9 mouse cellular contexts compared by ENCODE assay signal in genomic region chr19:27395481-27395880, GRCm38 (mm10). TPM values are rescaled to one million over a fixed set of nuclear protein-coding genes. Genes with fewer than 3 reads are reported as not detected.
DNase-seq lines count a peak whose midpoint lies in the region; ATAC-seq lines count a peak whose summit lies in the region.
"Had no signal": no experiment of that assay in that cellular context is flagged by ENCODE, and none has a peak within 500 bp of the region (broad histone marks: within the 10 kb centered on the region; RNA-seq: fewer than 3 reads in every experiment).

No protein-coding gene starts in this region.

- H3K4me3 ChIP-seq in embryonic facial prominence, embryonic 11.5 days (ENCODE audit: low read depth, low read length), result no peak overlapping the region
- no peak overlapping the region for H3K4me3 ChIP-seq in embryonic facial prominence, embryonic 10.5 days
- H3K4me3 ChIP-seq in midbrain, embryonic 11.5 days (ENCODE audit: low read depth, low read length), result no peak overlapping the region
- no peak overlapping the region for H3K4me3 ChIP-seq in midbrain, embryonic 14.5 days (replicated peaks; ENCODE audit: low read depth, low read length)
- no peak overlapping the region for H3K4me3 ChIP-seq in kidney, embryonic 16.5 days (ENCODE audit: low read length)

- no peaks in the 10 kb centered on the region for H3K9me3 ChIP-seq in embryonic facial prominence, embryonic 11.5 days (replicated peaks; ENCODE audit: control insufficient read depth, low read length)
- H3K9me3 ChIP-seq in embryonic facial prominence, embryonic 10.5 days, result no peaks in the 10 kb centered on the region
- no peaks in the 10 kb centered on the region for H3K9me3 ChIP-seq in midbrain, embryonic 11.5 days (ENCODE audit: control insufficient read depth, low read length)
- no peaks in the 10 kb centered on the region for H3K9me3 ChIP-seq in midbrain, embryonic 14.5 days (ENCODE audit: control insufficient read depth, low read length)
- H3K9me3 ChIP-seq in kidney, embryonic 16.5 days (ENCODE audit: low read length), result no peaks in the 10 kb centered on the region

- no peaks in the 10 kb centered on the region for H3K27me3 ChIP-seq in embryonic facial prominence, embryonic 11.5 days (ENCODE audit: control insufficient read depth, insufficient read depth, low read length)
- no peaks in the 10 kb centered on the region for H3K27me3 ChIP-seq in embryonic facial prominence, embryonic 10.5 days (replicated peaks; ENCODE audit: low read depth, poor library complexity, severe bottlenecking)
- no peaks in the 10 kb centered on the region for H3K27me3 ChIP-seq in midbrain, embryonic 11.5 days (ENCODE audit: control insufficient read depth, insufficient read depth, low read length)
- no peaks in the 10 kb centered on the region for H3K27me3 ChIP-seq in midbrain, embryonic 14.5 days (ENCODE audit: control insufficient read depth, insufficient read depth, low read length)
- no peaks in the 10 kb centered on the region for H3K27me3 ChIP-seq in kidney, embryonic 16.5 days (ENCODE audit: insufficient read depth, low read length)

- no peak overlapping the region for H3K9ac ChIP-seq in embryonic facial prominence, embryonic 11.5 days (replicated peaks; ENCODE audit: low read length)
- H3K9ac ChIP-seq in midbrain, embryonic 11.5 days (ENCODE audit: low read length), result no peak overlapping the region
- no peak overlapping the region for H3K9ac ChIP-seq in midbrain, embryonic 14.5 days (replicated peaks; ENCODE audit: low read length)
- no peak overlapping the region for H3K9ac ChIP-seq in kidney, embryonic 16.5 days (replicated peaks; ENCODE audit: low read length)

- no peaks in the 10 kb centered on the region for H3K4me1 ChIP-seq in embryonic facial prominence, embryonic 11.5 days (ENCODE audit: control insufficient read depth, insufficient read depth, low read length)
- H3K4me1 ChIP-seq in embryonic facial prominence, embryonic 10.5 days, result no peaks in the 10 kb centered on the region
- no peaks in the 10 kb centered on the region for H3K4me1 ChIP-seq in midbrain, embryonic 11.5 days (ENCODE audit: control insufficient read depth, insufficient read depth, low read length)
- no peaks in the 10 kb centered on the region for H3K4me1 ChIP-seq in midbrain, embryonic 14.5 days (ENCODE audit: control insufficient read depth, insufficient read depth, low read length)
- H3K4me1 ChIP-seq in kidney, embryonic 16.5 days (ENCODE audit: insufficient read depth, low read length), result no peaks in the 10 kb centered on the region

- H3K27ac ChIP-seq in embryonic facial prominence, embryonic 11.5 days (replicated peaks; ENCODE audit: low read depth, low read length), result no peak overlapping the region
- H3K27ac ChIP-seq in embryonic facial prominence, embryonic 10.5 days (replicated peaks), result no peak overlapping the region
- no peak overlapping the region for H3K27ac ChIP-seq in midbrain, embryonic 11.5 days (ENCODE audit: low read depth, low read length)
- no peak overlapping the region for H3K27ac ChIP-seq in midbrain, embryonic 14.5 days (replicated peaks; ENCODE audit: low read depth, low read length)
- peak overlapping the region; percentile 73 for H3K27ac ChIP-seq in kidney, embryonic 16.5 days (ENCODE audit: low read length)

- H3K36me3 ChIP-seq in embryonic facial prominence, embryonic 11.5 days (replicated peaks; ENCODE audit: control insufficient read depth, insufficient read depth, low read depth, low read length), result peaks cover 11% of the 10 kb centered on the region
- peaks cover 100% of the 10 kb centered on the region for H3K36me3 ChIP-seq in embryonic facial prominence, embryonic 10.5 days (replicated peaks)
- peaks cover 2% of the 10 kb centered on the region; the same call in 1 of the 2 replicates for H3K36me3 ChIP-seq in midbrain, embryonic 11.5 days (ENCODE audit: control insufficient read depth, insufficient read depth, low read length)
- H3K36me3 ChIP-seq in midbrain, embryonic 14.5 days (ENCODE audit: control insufficient read depth, insufficient read depth, low read length), result peaks cover 77% of the 10 kb centered on the region
- H3K36me3 ChIP-seq in kidney, embryonic 16.5 days (ENCODE audit: insufficient read depth, low read length), result peaks cover 56% of the 10 kb centered on the region

- peak; percentile 10 for DNase-seq in embryonic facial prominence, embryonic 11.5 days (ENCODE audit: low spot score)
- no peak for DNase-seq in embryonic facial prominence, embryonic 10.5 days (ENCODE audit: low spot score)
- peak; percentile 49 for DNase-seq in midbrain, embryonic 11.5 days (ENCODE audit: low spot score, missing footprints)
- no peak for DNase-seq in midbrain, embryonic 14.5 days
- peak; percentile 7 for DNase-seq in retina, embryonic 14.5 days (ENCODE audit: low spot score)
- DNase-seq in ovary, postnatal 36 days (ENCODE audit: low spot score), result no peak
- DNase-seq: gastrocnemius, postnatal 36 days had no signal

- 90% methylated on average over 8 of the region's 8 CpGs for WGBS in embryonic facial prominence, embryonic 11.5 days
- WGBS in embryonic facial prominence, embryonic 10.5 days, result 88% methylated on average over 8 of the region's 8 CpGs
- 89% methylated on average over 8 of the region's 8 CpGs for WGBS in midbrain, embryonic 11.5 days
- WGBS in midbrain, embryonic 14.5 days, result 92% methylated on average over 8 of the region's 8 CpGs
- 82% methylated on average over 8 of the region's 8 CpGs for WGBS in kidney, embryonic 16.5 days

- H3K4me2 ChIP-seq in embryonic facial prominence, embryonic 11.5 days (ENCODE audit: low read depth, low read length), result no peak overlapping the region
- no peak overlapping the region for H3K4me2 ChIP-seq in midbrain, embryonic 11.5 days
- no peak overlapping the region for H3K4me2 ChIP-seq in midbrain, embryonic 14.5 days (ENCODE audit: low read length)
- H3K4me2 ChIP-seq in kidney, embryonic 16.5 days (replicated peaks; ENCODE audit: low read depth, low read length), result no peak overlapping the region

- ATAC-seq in embryonic facial prominence, embryonic 11.5 days (replicated peaks; ENCODE audit: insufficient number of reproducible peaks, low FRiP score, low TSS enrichment, low read depth), result no peak
- 0 out of 2 replicates have a peak, but pooled peaks have one; percentile 5 for ATAC-seq in midbrain, embryonic 11.5 days (ENCODE audit: low FRiP score)
- no peak; the same call in 1 of the 2 replicates for ATAC-seq in midbrain, embryonic 14.5 days (ENCODE audit: low FRiP score, low TSS enrichment)
- ATAC-seq in kidney, embryonic 16.5 days (ENCODE audit: low FRiP score, low TSS enrichment), result peak; percentile 83
- ATAC-seq in monocyte, adult 5-6 weeks (replicated peaks; ENCODE audit: insufficient number of reproducible peaks, low FRiP score, low TSS enrichment, poor library complexity, severe bottlenecking), result no peak

RNA-seq across cellular contexts. Expression of gene Pum3, which starts 34.1 kb away (rescaled TPM):
- 94.8 and 110 TPM in 2 replicates for polyA plus RNA-seq in embryonic facial prominence, embryonic 11.5 days (2014; fragmentation: Nextera tagmentation; extraction: Ambion mirVana)
- 94.1 and 94.9 TPM in 2 replicates for polyA plus RNA-seq in embryonic facial prominence, embryonic 10.5 days (2016; fragmentation: Nextera tagmentation; extraction: Ambion mirVana)
- 80.7 and 100 TPM in 2 replicates for polyA plus RNA-seq in midbrain, embryonic 11.5 days (2014; fragmentation: Nextera tagmentation; extraction: Ambion mirVana)
- polyA plus RNA-seq in midbrain, embryonic 14.5 days (2014; fragmentation: Nextera tagmentation; extraction: Ambion mirVana), result 54.5 and 59.6 TPM in 2 replicates
- polyA plus RNA-seq in kidney, embryonic 16.5 days (2015; fragmentation: Nextera tagmentation; extraction: Ambion mirVana), result 77.2 and 79.5 TPM in 2 replicates
- 68.1 to 85.3 TPM (median 72.9 TPM) in 3 replicates for total RNA-seq in monocyte, adult 5-6 weeks (2017)

Comparison
In these comparisons a context has a peak if more than half of its experiments do, and no peak if none do; other contexts are left out.
1. ATAC-seq: peak in midbrain, embryonic 11.5 days (single experiment) and kidney, embryonic 16.5 days (single experiment); none in embryonic facial prominence, embryonic 11.5 days (single experiment), midbrain, embryonic 14.5 days (single experiment) and monocyte, adult 5-6 weeks (single experiment).
2. DNase-seq: peak in embryonic facial prominence, embryonic 11.5 days (single experiment), midbrain, embryonic 11.5 days (single experiment) and retina, embryonic 14.5 days (single experiment); none in embryonic facial prominence, embryonic 10.5 days (single experiment), midbrain, embryonic 14.5 days (single experiment) and ovary, postnatal 36 days (single experiment).